Mouse (Mus musculus): ENCODE data around the gene Olfr1370. TPM values are rescaled to one million over a fixed set of nuclear protein-coding genes. Genes with fewer than 3 reads are reported as not detected.

The Olfr1370 gene
- not detected for total RNA-seq (2023)

GRCm38 (mm10) chr13:21074847-21075246 lies at the start of gene Olfr1370:
Gene Olfr1370 (minus strand): TSS chr13:21074947.

GRCm38 (mm10) chr13:21111183-21111582 lies 36.4 kb upstream of the Olfr1370 start, which contains the start of gene Olfr1369-ps1:
Gene Olfr1369-ps1 (plus strand): TSS chr13:21111483.

Other genes with a start within 250 kb of the Olfr1370 start
- gene Olfr1369-ps1, start 36.5 kb upstream of the Olfr1370 start, total RNA-seq (2023) = not detected
- gene Olfr263, start 54.7 kb upstream of the Olfr1370 start, total RNA-seq (2023) = not detected
- not detected for gene Olfr1368, start 70.9 kb upstream of the Olfr1370 start, total RNA-seq (2023)
- gene Trim27, start 104.5 kb upstream of the Olfr1370 start, total RNA-seq (2023) = 10 to 100 TPM; 93.2 to 94.9 TPM
- not detected for gene Gpx5, start 217.8 kb upstream of the Olfr1370 start, total RNA-seq (2023)
- gene Gpx6, start 237.2 kb upstream of the Olfr1370 start, total RNA-seq (2023) = not detected